Mouse (Mus musculus) intestine, embryonic 15.5 days (tissue): ENCODE results near the gene Slc25a44. TPM values are rescaled to one million over a fixed set of nuclear protein-coding genes. Genes with fewer than 3 reads are reported as not detected.

Source experiments
- ATAC-seq: fragments of 200-750 bp; cut with Nextera tagmentation; 2 replicates; pipeline ENCODE4 v1.8.0; 2017; ENCODE audit warnings: moderate TSS enrichment, moderate library complexity
- H3K27ac ChIP-seq: fragments of 300-500 bp; sonication (generic); 2 replicates; pipeline ENCODE4 v1.5.1; 2015; ENCODE audit warnings: mild to moderate bottlenecking, inconsistent platforms
- H3K27me3 ChIP-seq: fragments of 300-500 bp; sonication (generic); replicated peaks from 2 replicates; pipeline ENCODE4 v1.6.1; 2015; ENCODE audit warnings: inconsistent platforms
- H3K36me3 ChIP-seq: fragments of 300-500 bp; sonication (generic); 2 replicates; pipeline ENCODE4 v1.6.1; 2015; ENCODE audit warnings: inconsistent platforms
- H3K4me1 ChIP-seq: fragments of 300-500 bp; sonication (generic); replicated peaks from 2 replicates; pipeline ENCODE4 v1.6.1; 2015; ENCODE audit warnings: inconsistent platforms
- H3K4me2 ChIP-seq: fragments of 300-500 bp; sonication (generic); replicated peaks from 2 replicates; pipeline ENCODE4 v1.6.1; 2015; ENCODE audit warnings: mild to moderate bottlenecking, inconsistent platforms
- H3K4me3 ChIP-seq: fragments of 300-500 bp; sonication (generic); replicated peaks from 2 replicates; pipeline ENCODE4 v1.5.1; 2015; ENCODE audit warnings: inconsistent platforms
- H3K9ac ChIP-seq: fragments of 300-500 bp; sonication (generic); 2 replicates; pipeline ENCODE4 v1.6.1; 2015; ENCODE audit warnings: inconsistent platforms
- H3K9me3 ChIP-seq: fragments of 300-500 bp; sonication (generic); 2 replicates; pipeline ENCODE4 v1.6.1; 2016; ENCODE audit warnings: inconsistent platforms
- WGBS: fragments of 180-500 bp; shearing (Covaris S2); methylation state at CpG from one replicate; pipeline ENCODE4 v1.1.7; 2015; 5-methylcytosine and 5-hydroxymethylcytosine counted together
- polyA plus RNA-seq: library from polyadenylated mRNA; unstranded; fragments of >200 nt; fragmentation: Nextera tagmentation; extraction: Ambion mirVana; gene quantifications from 2 replicates; pipeline ENCODE4 v1.2.1, GENCODE M21; 2015

The Slc25a44 gene
- polyA plus RNA-seq, 1 experiment from 2014 or later, result 17.3 TPM

DNA sequence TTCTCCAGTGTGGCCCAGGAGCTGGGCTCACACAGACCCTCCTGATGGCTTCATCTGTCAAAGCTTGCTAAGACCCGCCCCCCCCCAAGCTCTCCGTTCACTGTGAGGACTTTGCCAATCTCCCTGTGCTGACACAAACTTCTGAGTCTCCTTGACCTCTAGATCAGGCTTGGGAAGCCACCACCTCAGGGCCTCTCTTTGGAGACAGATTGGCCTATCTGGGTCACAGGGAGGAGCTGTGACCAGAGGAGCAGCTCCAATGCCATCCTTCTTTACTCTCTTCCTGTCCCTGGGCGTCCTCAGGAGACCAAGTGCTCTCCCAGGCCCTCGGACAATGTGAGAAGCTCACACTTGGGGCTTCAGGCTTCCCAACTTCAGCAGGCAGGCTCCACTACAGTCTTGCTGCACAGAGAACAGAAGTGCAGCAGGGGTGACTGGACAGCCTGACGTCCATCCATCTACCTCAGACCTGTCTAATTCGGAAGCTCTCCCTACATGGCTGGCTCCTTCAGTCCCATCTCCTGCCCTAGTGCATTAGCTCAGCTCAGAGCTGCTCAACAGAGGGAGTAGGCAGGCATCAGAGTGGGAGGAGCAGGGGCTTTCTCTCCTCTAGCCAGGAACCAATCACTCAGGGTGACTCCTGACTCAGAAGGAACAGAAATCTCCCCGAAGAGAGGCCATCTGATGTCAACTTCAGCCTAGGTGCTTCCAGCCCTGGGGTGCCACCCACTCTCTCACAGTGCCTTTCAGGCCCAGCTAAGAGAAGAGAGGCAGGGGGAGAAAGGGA, 32.0 kb upstream of the Slc25a44 start:
- peaks cover 33% of the 10 kb centered on the region; the same call in 1 of the 2 replicates for H3K4me1 ChIP-seq
- no peak overlapping the region for H3K4me3 ChIP-seq
- H3K9ac ChIP-seq, result no peak overlapping the region
- H3K27me3 ChIP-seq, result 0 out of 2 replicates have a peak, but pooled peaks cover 4% of the 10 kb centered on the region
- H3K4me2 ChIP-seq, result peak overlapping the region; percentile 49; the same call in 1 of the 2 replicates
- 66% methylated on average over 7 of the region's 7 CpGs for WGBS
- H3K36me3 ChIP-seq, result no peaks in the 10 kb centered on the region
- ATAC-seq, result peak; percentile 3; the same call in 1 of the 2 replicates
- peak overlapping the region; percentile 54 for H3K27ac ChIP-seq
- no peaks in the 10 kb centered on the region for H3K9me3 ChIP-seq

DNA sequence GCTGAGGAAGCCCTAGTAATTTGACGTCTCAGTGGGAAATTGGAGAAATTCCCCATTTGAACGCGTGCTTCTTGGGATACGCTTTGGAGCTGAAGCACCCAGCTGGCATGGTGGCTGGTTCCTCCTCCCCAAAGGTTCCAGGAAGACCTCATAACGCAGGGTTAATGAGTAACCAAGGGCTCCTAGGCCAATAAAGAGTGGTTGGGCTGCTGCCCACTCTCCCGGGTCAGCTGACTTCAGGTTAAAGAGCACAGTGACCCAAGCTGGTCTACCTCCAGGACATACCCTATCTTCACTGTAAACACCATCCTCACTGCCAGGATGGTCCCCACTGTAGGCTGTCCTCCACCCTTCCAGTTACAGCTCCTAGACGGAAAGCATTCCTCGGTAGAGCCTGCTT, 31.4 kb upstream of the Slc25a44 start:
- H3K4me3 ChIP-seq, result no peak overlapping the region
- peak overlapping the region; percentile 93 for H3K27ac ChIP-seq
- 66% methylated on average over 8 of the region's 8 CpGs for WGBS
- H3K4me2 ChIP-seq, result peak overlapping the region; percentile 49
- H3K9me3 ChIP-seq, result no peaks in the 10 kb centered on the region
- no peak overlapping the region for H3K9ac ChIP-seq
- peaks cover 33% of the 10 kb centered on the region; the same call in 1 of the 2 replicates for H3K4me1 ChIP-seq
- peak; percentile 55 for ATAC-seq
- no peaks in the 10 kb centered on the region for H3K36me3 ChIP-seq
- 0 out of 2 replicates have a peak, but pooled peaks cover 4% of the 10 kb centered on the region for H3K27me3 ChIP-seq

DNA sequence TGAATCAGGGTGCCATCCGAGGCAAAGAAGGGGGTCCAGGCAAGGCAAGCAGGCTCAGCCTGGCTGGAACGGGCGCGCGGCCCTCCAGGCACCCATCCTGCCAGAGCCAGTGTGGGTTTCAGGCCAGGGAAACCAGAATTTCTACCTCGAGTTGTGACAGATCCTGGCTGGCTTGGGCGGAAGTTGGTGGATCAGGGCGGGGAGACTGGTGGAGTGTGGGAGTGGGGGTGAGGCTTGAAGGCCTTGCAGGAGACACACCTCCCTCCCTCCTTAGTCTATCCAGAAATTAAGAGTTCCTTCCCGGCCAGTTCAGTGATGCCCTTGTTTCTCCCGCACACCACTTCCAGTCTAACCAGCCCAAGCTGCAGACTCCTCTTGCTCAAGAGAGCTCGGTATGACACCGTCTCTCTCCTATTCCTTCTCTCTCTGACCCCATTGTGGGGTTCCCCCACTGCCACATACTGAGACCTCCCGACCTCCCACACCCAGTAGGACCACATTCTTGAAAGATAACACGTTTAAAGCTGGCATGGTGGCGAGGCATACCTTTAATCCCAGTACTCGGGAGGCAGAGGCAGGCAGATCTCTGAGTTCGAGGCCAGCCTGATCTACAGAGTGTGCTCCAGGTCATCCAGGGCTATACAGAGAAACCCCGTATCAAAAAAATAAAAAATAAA, 30.8 kb upstream of the Slc25a44 start:
- peaks cover 36% of the 10 kb centered on the region for H3K4me1 ChIP-seq
- WGBS, result 64% methylated on average over 18 of the region's 18 CpGs
- peak overlapping the region; percentile 21 for H3K4me3 ChIP-seq
- peak overlapping the region; percentile 49 for H3K4me2 ChIP-seq
- H3K27ac ChIP-seq, result peak overlapping the region; percentile 93
- ATAC-seq, result peak; percentile 48
- peak overlapping the region; percentile 42 for H3K9ac ChIP-seq
- H3K27me3 ChIP-seq, result 0 out of 2 replicates have a peak, but pooled peaks cover 4% of the 10 kb centered on the region
- H3K9me3 ChIP-seq, result no peaks in the 10 kb centered on the region
- no peaks in the 10 kb centered on the region for H3K36me3 ChIP-seq

DNA sequence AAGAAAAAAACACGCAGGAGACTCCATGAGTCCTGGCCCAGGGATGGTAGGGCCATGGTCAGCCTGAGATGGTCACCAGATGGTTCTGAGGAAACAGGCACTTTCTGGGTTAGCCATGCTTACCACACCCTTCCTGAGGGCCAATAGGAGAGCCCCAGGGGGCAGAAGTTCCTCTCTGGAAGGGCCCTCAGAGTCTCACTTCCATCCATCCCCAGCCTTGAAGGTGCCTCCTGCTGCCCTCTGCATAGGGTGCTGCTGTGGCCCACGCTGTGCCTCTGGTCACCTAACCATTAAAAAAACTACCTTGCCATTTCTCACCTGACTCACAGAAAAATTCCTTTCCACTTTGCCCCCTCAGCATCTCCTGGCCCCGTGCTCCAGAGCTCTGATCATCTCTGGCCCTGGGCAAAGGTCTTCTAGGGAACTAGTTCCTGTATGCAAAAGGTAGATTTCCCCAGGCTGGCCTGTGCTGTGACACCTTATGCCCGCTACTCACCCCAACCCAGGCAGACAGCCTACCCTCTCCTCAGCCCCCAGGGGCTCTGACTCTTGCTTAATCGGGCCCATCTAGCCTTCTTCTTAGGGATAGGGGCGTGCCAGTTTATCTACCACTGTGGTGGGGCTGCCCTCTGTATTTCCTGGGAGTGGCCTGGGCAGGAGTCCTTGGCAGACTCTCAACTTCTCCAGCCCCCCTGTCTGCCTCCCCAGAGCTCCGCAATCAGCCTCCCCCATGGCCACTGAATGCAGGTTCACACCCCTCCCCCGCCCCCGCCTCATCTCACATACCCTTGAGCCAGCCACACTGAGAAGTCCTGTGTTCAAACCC, 30.0 kb upstream of the Slc25a44 start:
- H3K4me2 ChIP-seq, result peak overlapping the region; percentile 49
- ATAC-seq, result peak; percentile 69
- H3K27ac ChIP-seq, result peak overlapping the region; percentile 93
- peaks cover 42% of the 10 kb centered on the region for H3K4me1 ChIP-seq
- H3K9ac ChIP-seq, result peak overlapping the region; percentile 42
- H3K9me3 ChIP-seq, result no peaks in the 10 kb centered on the region
- no peaks in the 10 kb centered on the region for H3K36me3 ChIP-seq
- WGBS, result 48% methylated on average over 9 of the region's 9 CpGs
- peak overlapping the region; percentile 21 for H3K4me3 ChIP-seq
- 0 out of 2 replicates have a peak, but pooled peaks cover 4% of the 10 kb centered on the region for H3K27me3 ChIP-seq

DNA sequence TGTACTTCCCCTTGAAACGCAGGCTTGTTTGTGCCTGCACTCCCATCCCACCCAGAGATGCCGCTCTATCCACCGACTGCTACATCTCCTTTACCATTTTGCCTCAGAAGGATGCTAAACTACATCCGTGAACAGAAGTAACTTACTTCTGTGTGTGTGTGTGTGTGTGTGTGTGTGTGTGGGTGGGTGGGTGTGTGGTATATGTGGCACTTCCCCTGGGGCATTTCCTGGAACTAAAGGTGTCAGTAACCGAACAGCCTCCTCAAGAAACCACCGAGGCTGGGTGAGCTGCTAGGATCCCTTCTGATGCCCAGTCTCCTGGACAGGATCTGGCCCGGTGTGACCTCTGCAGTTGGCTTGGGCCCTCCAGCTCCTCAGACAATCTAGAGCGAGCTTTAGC, 29.0 kb upstream of the Slc25a44 start:
- 77% methylated on average over 8 of the region's 8 CpGs for WGBS
- peaks cover 51% of the 10 kb centered on the region for H3K4me1 ChIP-seq
- H3K4me3 ChIP-seq, result no peak overlapping the region
- 0 out of 2 replicates have a peak overlapping the region, but pooled peaks have one; percentile 49 for H3K4me2 ChIP-seq
- H3K27ac ChIP-seq, result no peak overlapping the region
- no peak for ATAC-seq
- no peaks in the 10 kb centered on the region for H3K9me3 ChIP-seq
- no peak overlapping the region for H3K9ac ChIP-seq
- H3K27me3 ChIP-seq, result 0 out of 2 replicates have a peak, but pooled peaks cover 2% of the 10 kb centered on the region
- H3K36me3 ChIP-seq, result no peaks in the 10 kb centered on the region

DNA sequence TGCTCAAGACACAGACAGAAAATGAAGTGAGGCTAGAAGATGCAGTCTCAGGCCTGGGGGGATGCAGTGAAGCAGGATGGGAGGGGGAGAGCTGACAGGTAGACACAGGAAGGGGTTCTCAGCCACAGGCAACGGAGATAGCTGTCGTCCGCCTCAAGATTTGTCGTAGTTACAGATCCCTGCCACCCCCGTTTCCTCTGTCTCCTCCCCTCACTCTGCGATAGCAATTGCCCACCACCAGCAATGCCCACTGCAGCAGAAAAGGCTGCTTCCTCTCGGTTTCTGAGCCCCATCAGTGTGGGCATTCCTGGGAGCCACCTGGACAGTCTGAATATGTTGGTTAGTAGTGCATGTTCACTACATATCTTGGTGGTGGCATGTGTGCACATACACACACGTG, 28.4 kb upstream of the Slc25a44 start:
- no peak for ATAC-seq
- H3K27ac ChIP-seq, result no peak overlapping the region
- H3K9me3 ChIP-seq, result no peaks in the 10 kb centered on the region
- H3K36me3 ChIP-seq, result no peaks in the 10 kb centered on the region
- no peak overlapping the region for H3K9ac ChIP-seq
- H3K4me1 ChIP-seq, result peaks cover 48% of the 10 kb centered on the region
- no peak overlapping the region for H3K4me2 ChIP-seq
- WGBS, result 55% methylated on average over 8 of the region's 8 CpGs
- no peaks in the 10 kb centered on the region for H3K27me3 ChIP-seq
- H3K4me3 ChIP-seq, result no peak overlapping the region

DNA sequence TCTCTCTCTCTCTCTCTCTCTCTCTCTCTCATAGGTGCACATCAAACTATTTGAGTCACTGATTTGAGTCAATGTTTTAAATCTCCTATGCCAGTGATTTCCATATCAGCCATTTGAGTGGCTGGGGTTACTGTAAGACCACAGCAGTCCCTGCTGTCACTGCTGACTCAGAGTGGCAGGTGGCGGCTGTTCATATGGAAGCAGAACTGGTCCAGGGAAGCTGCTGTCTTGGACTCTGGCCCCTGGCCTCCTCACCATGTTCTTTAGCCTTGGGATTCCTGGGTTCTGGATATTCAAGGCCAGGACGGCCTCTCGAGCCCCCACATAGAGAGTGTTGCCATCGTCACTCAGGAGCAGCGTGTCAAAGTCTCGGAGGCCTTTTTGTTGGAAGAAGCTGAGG, 27.8 kb upstream of the Slc25a44 start:
- no peak overlapping the region for H3K4me3 ChIP-seq
- H3K4me2 ChIP-seq, result no peak overlapping the region
- H3K36me3 ChIP-seq, result no peaks in the 10 kb centered on the region
- no peak for ATAC-seq
- H3K27me3 ChIP-seq, result no peaks in the 10 kb centered on the region
- no peaks in the 10 kb centered on the region for H3K9me3 ChIP-seq
- 70% methylated on average over 6 of the region's 6 CpGs for WGBS
- H3K4me1 ChIP-seq, result peaks cover 52% of the 10 kb centered on the region
- no peak overlapping the region for H3K27ac ChIP-seq
- H3K9ac ChIP-seq, result no peak overlapping the region

DNA sequence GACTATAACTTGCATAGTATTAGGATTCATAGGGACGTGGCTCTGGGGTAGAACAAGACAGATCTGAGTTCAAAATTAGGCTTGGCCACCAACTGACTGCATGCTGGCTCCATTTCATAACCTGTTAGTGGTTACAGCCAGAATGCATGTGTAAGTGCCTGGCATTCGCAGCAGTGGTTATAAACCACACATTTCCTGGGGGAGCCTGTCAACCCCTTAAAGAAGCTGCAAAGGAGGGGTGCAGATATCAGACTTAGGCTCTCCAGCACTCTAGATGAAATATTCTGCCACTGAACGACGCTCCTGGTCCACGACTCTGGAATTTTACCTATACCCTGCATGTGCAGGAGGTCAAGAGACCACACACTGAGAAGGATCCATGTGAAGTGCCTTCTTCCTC, 27.3 kb upstream of the Slc25a44 start:
- Histone ChIP-seq H3K9ac (no peak overlapping the region), H3K4me2 (no peak overlapping the region), H3K27me3 (no peaks in the 10 kb centered on the region), H3K36me3 (no peaks in the 10 kb centered on the region), H3K27ac (no peak overlapping the region), H3K9me3 (no peaks in the 10 kb centered on the region), H3K4me3 (no peak overlapping the region), H3K4me1 (peaks cover 51% of the 10 kb centered on the region)
- ATAC-seq, result no peak
- WGBS, result 66% methylated on average over 5 of the region's 5 CpGs

DNA sequence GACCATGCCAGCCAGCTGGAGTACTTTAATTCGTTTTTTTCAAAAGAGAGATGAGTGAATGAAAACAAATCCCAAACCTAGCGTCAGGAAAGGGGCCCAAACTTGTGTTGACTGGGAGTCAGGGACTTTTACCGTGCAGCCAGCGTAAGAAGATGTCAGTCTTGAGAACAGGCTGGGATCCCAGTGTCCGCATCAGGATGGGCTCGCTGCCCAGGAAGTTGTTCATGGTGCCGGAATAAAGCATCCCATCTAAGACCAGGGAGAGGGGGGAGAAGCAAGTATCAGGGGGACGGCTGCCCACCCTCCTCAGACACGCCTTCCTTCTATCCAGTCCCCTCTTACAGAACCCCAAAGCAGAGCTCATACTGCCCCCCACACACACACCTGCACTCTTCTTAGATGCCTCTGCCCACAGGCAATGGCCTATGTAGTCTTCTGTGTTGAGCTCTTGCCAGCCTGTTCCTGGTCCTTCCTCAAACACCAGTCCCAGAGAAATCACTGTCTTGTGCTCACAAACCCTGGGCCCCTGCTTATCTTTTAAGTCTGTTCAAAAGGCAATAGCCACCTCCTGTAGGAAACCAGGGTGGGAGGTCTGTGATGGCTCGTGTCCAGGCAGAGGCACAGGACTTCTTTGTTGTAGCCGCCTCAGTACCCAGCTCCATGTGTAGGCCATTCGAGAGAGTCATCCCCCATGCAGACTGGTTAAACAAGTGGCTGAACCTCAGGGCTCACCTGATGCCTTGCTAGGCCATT, 25.6 kb upstream of the Slc25a44 start:
- Histone ChIP-seq H3K4me1 (peaks cover 45% of the 10 kb centered on the region), H3K36me3 (no peaks in the 10 kb centered on the region)
- 70% methylated on average over 12 of the region's 12 CpGs for WGBS

DNA sequence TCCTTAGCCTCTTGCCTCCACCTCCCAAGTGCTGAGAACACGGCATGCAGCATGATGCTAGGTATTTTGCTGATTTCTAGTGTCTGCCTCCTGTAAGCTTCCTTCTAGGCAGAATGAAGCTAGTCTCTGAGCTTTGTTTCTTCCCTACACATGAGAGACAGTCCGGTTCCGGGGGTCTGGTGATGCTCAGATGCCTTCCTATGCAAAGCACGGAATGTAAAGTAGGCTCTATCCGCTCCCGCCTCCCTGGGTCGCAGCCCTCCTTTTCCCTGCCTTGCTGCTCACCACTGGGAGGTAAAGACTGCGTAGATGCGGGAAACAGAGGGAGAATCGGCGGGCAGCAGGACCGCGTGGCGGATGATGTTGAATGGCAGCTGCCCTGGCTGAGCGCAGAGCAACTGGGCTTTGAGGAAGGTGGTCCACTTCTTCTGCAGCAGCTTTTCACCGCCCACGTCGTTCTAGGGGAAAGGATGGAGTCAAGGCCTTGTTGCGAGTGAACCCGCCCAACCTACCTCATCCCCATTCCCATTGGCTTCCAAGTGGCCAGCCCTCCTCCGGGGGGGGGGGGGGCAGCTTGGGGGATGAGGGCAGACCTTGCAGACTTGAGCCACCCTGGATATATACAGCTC, 24.6 kb upstream of the Slc25a44 start:
- peak; percentile 27; the same call in 1 of the 2 replicates for ATAC-seq
- H3K9ac ChIP-seq, result peak overlapping the region; percentile 38; the same call in 1 of the 2 replicates
- peak overlapping the region; percentile 28 for H3K4me3 ChIP-seq
- 23% methylated on average over 21 of the region's 21 CpGs for WGBS
- H3K9me3 ChIP-seq, result no peaks in the 10 kb centered on the region
- peak overlapping the region; percentile 65 for H3K27ac ChIP-seq
- peak overlapping the region; percentile 62 for H3K4me2 ChIP-seq
- H3K27me3 ChIP-seq, result no peaks in the 10 kb centered on the region
- H3K36me3 ChIP-seq, result no peaks in the 10 kb centered on the region
- peaks cover 36% of the 10 kb centered on the region for H3K4me1 ChIP-seq

More for the DNA sequence above, 25.6 kb upstream of the Slc25a44 start:
- Histone ChIP-seq H3K27me3 (no peaks in the 10 kb centered on the region), H3K27ac (0 out of 2 replicates have a peak overlapping the region, but pooled peaks have one; percentile 8), H3K4me3 (no peak overlapping the region), H3K9me3 (no peaks in the 10 kb centered on the region), H3K4me2 (no peak overlapping the region), H3K9ac (no peak overlapping the region)
- 0 out of 2 replicates have a peak, but pooled peaks have one; percentile 19 for ATAC-seq

DNA sequence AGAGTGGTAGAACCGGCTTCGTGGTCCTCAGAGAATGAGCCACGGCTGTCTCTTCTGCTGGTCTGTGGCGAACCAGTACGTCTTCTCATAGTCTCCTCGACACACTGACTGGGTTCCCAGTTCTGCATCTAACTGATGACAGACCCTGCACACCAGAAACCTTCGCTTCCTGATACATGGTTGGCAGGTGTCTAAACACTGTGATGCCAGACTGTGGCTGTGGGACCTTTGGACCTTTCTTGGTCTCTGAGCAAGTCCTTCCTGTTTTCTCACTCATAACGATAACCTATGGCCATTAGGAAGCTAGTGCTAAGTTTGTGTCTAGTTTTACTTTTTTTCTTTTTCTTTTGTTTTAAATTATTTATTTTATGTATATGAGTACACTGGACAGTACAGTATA, 23.5 kb upstream of the Slc25a44 start:
- no peak overlapping the region for H3K9ac ChIP-seq
- 76% methylated on average over 8 of the region's 8 CpGs for WGBS
- H3K9me3 ChIP-seq, result no peaks in the 10 kb centered on the region
- ATAC-seq, result peak; percentile 40
- no peaks in the 10 kb centered on the region for H3K36me3 ChIP-seq
- H3K27me3 ChIP-seq, result no peaks in the 10 kb centered on the region
- peak overlapping the region; percentile 71 for H3K27ac ChIP-seq
- H3K4me3 ChIP-seq, result no peak overlapping the region
- H3K4me1 ChIP-seq, result peaks cover 35% of the 10 kb centered on the region
- H3K4me2 ChIP-seq, result 0 out of 2 replicates have a peak overlapping the region, but pooled peaks have one; percentile 17
